Mouse (Mus musculus) lung, postnatal 0 days (tissue): ENCODE results near the gene Sik1. TPM values are rescaled to one million over a fixed set of nuclear protein-coding genes. Genes with fewer than 3 reads are reported as not detected.

ENCODE experiments used
- ATAC-seq: fragments of 200-750 bp; cut with Nextera tagmentation; 2 replicates; pipeline ENCODE4 v1.8.0; 2017; ENCODE audit warnings: moderate library complexity
- DNase-seq: peaks from one replicate; pipeline ENCODE4 v3.0.0-alpha.2; 2016; ENCODE audit warnings: low spot score
- H3K27ac ChIP-seq: fragments of 300-500 bp; sonication (generic); 2 replicates; pipeline ENCODE4 v1.5.1; 2014; ENCODE audit warnings: antibody characterized with exemption, mild to moderate bottlenecking, low read length, mixed read lengths
- H3K27me3 ChIP-seq: fragments of 300-500 bp; sonication (generic); replicated peaks from 2 replicates; pipeline ENCODE4 v1.6.1; 2014; ENCODE audit warnings: low read length, mixed read lengths; ENCODE audit not compliant: insufficient read depth
- H3K36me3 ChIP-seq: fragments of 300-500 bp; sonication (generic); 2 replicates; pipeline ENCODE4 v1.6.1; 2014; ENCODE audit warnings: low read length, mixed read lengths; ENCODE audit not compliant: insufficient read depth
- H3K4me1 ChIP-seq: fragments of 300-500 bp; sonication (generic); 2 replicates; pipeline ENCODE4 v1.6.1; 2014; ENCODE audit warnings: antibody characterized with exemption, low read depth, low read length, mixed read lengths; ENCODE audit not compliant: insufficient read depth
- H3K4me2 ChIP-seq: fragments of 300-500 bp; sonication (generic); replicated peaks from 2 replicates; pipeline ENCODE4 v1.6.1; 2014; ENCODE audit warnings: low read depth, mild to moderate bottlenecking, low read length, moderate library complexity, mixed read lengths
- H3K4me3 ChIP-seq: fragments of 300-500 bp; sonication (generic); 2 replicates; pipeline ENCODE4 v1.5.1; 2014; ENCODE audit warnings: low read depth, low read length
- H3K9ac ChIP-seq: fragments of 300-500 bp; sonication (generic); replicated peaks from 2 replicates; pipeline ENCODE4 v1.6.1; 2014; ENCODE audit warnings: low read depth, mild to moderate bottlenecking
- H3K9me3 ChIP-seq: fragments of 300-500 bp; sonication (generic); 2 replicates; pipeline ENCODE4 v1.6.1; 2016; ENCODE audit warnings: low read length, mixed read lengths
- CTCF ChIP-seq: IDR thresholded peaks from 2 replicates; pipeline ENCODE4 v1.5.1; 2016; ENCODE audit warnings: antibody characterized with exemption, mild to moderate bottlenecking
- EP300 ChIP-seq: IDR thresholded peaks from 2 replicates; pipeline ENCODE4 v1.6.1; 2016; ENCODE audit warnings: antibody characterized with exemption, mild to moderate bottlenecking, control low read depth
- WGBS: fragments of 180-500 bp; shearing (Covaris S2); extraction: QIAGEN DNeasy Blood & Tissue Kit; methylation state at CpG from one replicate; pipeline ENCODE4 v1.1.7; 2014; 5-methylcytosine and 5-hydroxymethylcytosine counted together
- polyA plus RNA-seq: library from polyadenylated mRNA; unstranded; fragments of >200 nt; fragmentation: Nextera tagmentation; extraction: Ambion mirVana; gene quantifications from 2 replicates; pipeline ENCODE4 v1.2.1, GENCODE M21; 2015

Sik1 gene
- polyA plus RNA-seq, 1 experiment from 2014 or later, result 35.9 TPM

DNA sequence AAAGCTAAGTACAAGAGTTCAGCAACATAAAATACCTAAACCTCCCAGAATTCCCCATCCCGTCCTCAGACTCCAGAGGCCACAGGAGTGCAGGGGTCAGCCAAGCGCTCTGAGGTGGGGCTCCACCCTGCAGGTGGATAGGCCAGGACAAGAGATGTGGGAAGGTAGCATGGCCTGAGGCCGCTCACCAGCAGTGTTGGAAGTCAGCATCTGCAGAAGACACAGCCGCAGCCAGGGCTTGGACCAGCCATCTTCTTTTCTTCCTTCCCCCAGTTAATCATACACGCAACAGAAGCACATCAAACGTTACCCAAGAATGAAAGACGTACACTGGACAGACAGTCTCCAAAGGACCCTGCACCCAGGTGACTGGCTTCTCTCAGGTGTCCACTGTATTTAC is 11.5 kb upstream of the Sik1 start:
- Histone ChIP-seq H3K4me3 (no peak overlapping the region), H3K4me1 (peaks cover 13% of the 10 kb centered on the region; the same call in 1 of the 2 replicates), H3K4me2 (no peak overlapping the region), H3K27me3 (no peaks in the 10 kb centered on the region), H3K36me3 (no peaks in the 10 kb centered on the region), H3K9ac (no peak overlapping the region), H3K27ac (no peak overlapping the region), H3K9me3 (no peaks in the 10 kb centered on the region)
- TF ChIP-seq EP300 (no peak), CTCF (no peak)
- 96% methylated on average over 7 of the region's 7 CpGs for WGBS
- ATAC-seq (no peak), DNase-seq (no peak)

GRCm38 (mm10) chr17:31865636-31866035 is 10.0 kb upstream of the Sik1 start:
- no peak overlapping the region for H3K9ac ChIP-seq
- H3K4me3 ChIP-seq, result no peak overlapping the region
- TF ChIP-seq EP300 (no peak), CTCF (no peak)
- H3K27ac ChIP-seq, result no peak overlapping the region
- WGBS, result 48% methylated on average over 7 of the region's 7 CpGs
- peaks cover 6% of the 10 kb centered on the region; the same call in 1 of the 2 replicates for H3K4me1 ChIP-seq
- no peaks in the 10 kb centered on the region for H3K27me3 ChIP-seq
- peak; percentile 46 for ATAC-seq
- no peaks in the 10 kb centered on the region for H3K36me3 ChIP-seq
- no peaks in the 10 kb centered on the region for H3K9me3 ChIP-seq
- DNase-seq, result peak; percentile 36
- no peak overlapping the region for H3K4me2 ChIP-seq

DNA sequence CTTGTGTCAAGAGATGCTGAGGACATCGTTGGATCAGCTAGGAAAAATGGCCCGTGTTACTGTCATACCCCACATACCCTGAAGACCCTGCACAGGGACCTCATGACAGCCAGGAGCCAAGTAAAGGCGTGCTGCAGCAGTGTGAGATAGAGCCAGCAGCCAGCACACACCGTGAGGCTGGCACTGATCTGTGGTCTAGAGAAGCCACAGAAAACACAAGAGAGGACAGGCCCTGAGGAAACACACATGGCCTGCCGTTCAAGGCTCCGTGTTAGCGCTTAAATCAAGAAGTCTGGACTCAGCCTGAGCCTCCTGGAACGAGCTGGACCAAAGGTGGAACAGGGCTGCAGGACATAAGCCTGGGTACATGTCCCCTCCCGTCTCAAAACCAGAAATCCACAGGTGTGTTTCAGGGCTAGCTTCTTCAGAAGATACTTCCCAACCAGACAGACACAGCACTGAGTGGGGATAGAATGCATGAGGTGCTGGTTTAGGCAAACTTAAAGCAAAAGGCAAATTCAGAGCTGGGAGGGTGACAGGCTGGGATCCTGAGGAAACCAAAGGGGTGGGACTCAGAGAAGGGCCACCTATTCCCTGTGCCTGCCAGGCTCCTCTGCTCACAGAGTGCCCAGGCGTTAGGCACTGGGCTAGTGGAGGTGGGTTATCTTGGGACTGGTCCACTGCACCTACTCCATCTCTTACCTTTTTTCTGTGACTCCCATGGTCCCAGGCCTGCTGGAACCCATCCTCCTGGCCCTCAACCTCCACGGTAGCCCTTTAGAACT is 9.3 kb upstream of the Sik1 start:
- Histone ChIP-seq H3K27me3 (no peaks in the 10 kb centered on the region), H3K27ac (no peak overlapping the region), H3K4me1 (peaks cover 5% of the 10 kb centered on the region; the same call in 1 of the 2 replicates), H3K4me3 (no peak overlapping the region), H3K4me2 (no peak overlapping the region), H3K9ac (no peak overlapping the region), H3K9me3 (no peaks in the 10 kb centered on the region), H3K36me3 (no peaks in the 10 kb centered on the region)
- ATAC-seq (no peak), DNase-seq (no peak)
- 72% methylated on average over 11 of the region's 11 CpGs for WGBS
- TF ChIP-seq CTCF, result no peak
- TF ChIP-seq EP300, result no peak

DNA sequence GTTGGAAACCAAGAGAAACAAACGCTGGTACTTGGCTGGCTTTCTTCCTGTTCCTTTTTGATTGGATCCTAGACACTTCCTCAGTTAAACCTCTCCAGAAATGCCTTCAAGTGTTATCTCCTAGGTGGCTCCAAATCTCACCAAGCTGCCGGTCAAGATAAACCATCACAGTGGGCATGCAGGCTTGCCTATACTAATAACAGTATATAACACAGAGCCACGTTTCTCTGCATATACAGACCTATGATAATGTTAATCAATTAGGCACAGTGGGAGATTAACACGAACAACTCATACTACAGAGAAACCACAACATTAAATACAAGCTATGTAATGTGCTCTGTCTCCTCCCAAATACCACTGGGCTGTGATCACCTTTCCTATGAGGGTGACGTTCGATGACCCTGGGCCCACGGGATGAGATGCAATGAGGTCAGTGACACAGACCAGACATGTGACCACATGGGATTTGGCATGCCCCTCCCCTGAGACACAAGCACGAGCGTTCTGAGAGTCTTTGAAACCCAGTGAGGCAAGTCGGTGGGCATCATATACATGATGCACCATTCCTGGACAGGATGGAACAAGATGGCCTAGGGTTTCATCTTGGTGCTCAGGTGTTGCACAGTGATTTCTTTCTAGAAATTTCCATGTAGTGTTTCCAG is 7.7 kb upstream of the Sik1 start:
- H3K9me3 ChIP-seq, result no peaks in the 10 kb centered on the region
- no peak for DNase-seq
- H3K27ac ChIP-seq, result no peak overlapping the region
- peaks cover 5% of the 10 kb centered on the region; the same call in 1 of the 2 replicates for H3K4me1 ChIP-seq
- H3K27me3 ChIP-seq, result no peaks in the 10 kb centered on the region
- no peak overlapping the region for H3K9ac ChIP-seq
- 80% methylated on average over 10 of the region's 10 CpGs for WGBS
- no peak for ATAC-seq
- H3K4me2 ChIP-seq, result no peak overlapping the region
- no peaks in the 10 kb centered on the region for H3K36me3 ChIP-seq
- TF ChIP-seq CTCF, result no peak
- no peak for TF ChIP-seq EP300
- no peak overlapping the region for H3K4me3 ChIP-seq

- WGBS, result 46% methylated on average over 6 of the region's 6 CpGs
- no peaks in the 10 kb centered on the region for H3K27me3 ChIP-seq
- ATAC-seq (peak; percentile 63), DNase-seq (peak; percentile 73)
- peak overlapping the region; percentile 71 for H3K27ac ChIP-seq
- no peaks in the 10 kb centered on the region for H3K36me3 ChIP-seq
- H3K9me3 ChIP-seq, result no peaks in the 10 kb centered on the region
- H3K4me2 ChIP-seq, result no peak overlapping the region
- H3K4me3 ChIP-seq, result no peak overlapping the region
- TF ChIP-seq EP300 (peak; percentile 79), CTCF (no peak; the same call in 1 of the 2 replicates)
- H3K4me1 ChIP-seq, result peaks cover 13% of the 10 kb centered on the region; the same call in 1 of the 2 replicates
- H3K9ac ChIP-seq, result no peak overlapping the region
Observed at GRCm38 (mm10) chr17:31862136-31862535, 6.5 kb upstream of the Sik1 start.

GRCm38 (mm10) chr17:31861661-31862060 is 6.1 kb upstream of the Sik1 start:
- 82% methylated on average over 5 of the region's 5 CpGs for WGBS
- TF ChIP-seq EP300 (no peak), CTCF (no peak)
- H3K4me2 ChIP-seq, result no peak overlapping the region
- H3K9ac ChIP-seq, result no peak overlapping the region
- DNase-seq (no peak), ATAC-seq (no peak)
- no peaks in the 10 kb centered on the region for H3K27me3 ChIP-seq
- H3K4me1 ChIP-seq, result peaks cover 16% of the 10 kb centered on the region; the same call in 1 of the 2 replicates
- no peaks in the 10 kb centered on the region for H3K36me3 ChIP-seq
- no peaks in the 10 kb centered on the region for H3K9me3 ChIP-seq
- no peak overlapping the region for H3K4me3 ChIP-seq
- no peak overlapping the region for H3K27ac ChIP-seq
